Mouse (Mus musculus): ENCODE data around the gene Antxr1. TPM values are rescaled to one million over a fixed set of nuclear protein-coding genes. Genes with fewer than 3 reads are reported as not detected.

Gene Antxr1
- total and polyA plus RNA-seq, 3 experiments: 4.8 to 8.5 (median 6.5) TPM

GRCm38 (mm10) chr6:87150471-87150870 is 185.2 kb downstream of the Antxr1 start:
- Histone ChIP-seq H3K27me3 (ENCODE audit: control insufficient read depth, insufficient read depth, low read length) (no peaks in the 10 kb centered on the region), H3K36me3 (ENCODE audit: control insufficient read depth, insufficient read depth, low read length) (no peaks in the 10 kb centered on the region), H3K79me2 (replicated peaks; ENCODE audit: control insufficient read depth, insufficient read depth, low read length) (no peaks in the 10 kb centered on the region), H3K9ac (ENCODE audit: low read depth, low read length) (no peak overlapping the region), H3K4me3 (no peak overlapping the region), H3K27ac (no peak overlapping the region), H3K4me1 (ENCODE audit: control insufficient read depth, insufficient read depth, low read length) (no peaks in the 10 kb centered on the region; the same call in 1 of the 2 replicates)
- 55% methylated on average over 7 of the region's 7 CpGs for WGBS
- no peak for TF ChIP-seq EP300 (IDR thresholded peaks at IDR 0.05; ENCODE audit: insufficient read depth, low read depth, low read length)
- no peak for TF ChIP-seq POLR2A (IDR thresholded peaks at IDR 0.05; ENCODE audit: insufficient read depth, low read depth, low read length)
- TF ChIP-seq CTCF (IDR thresholded peaks at IDR 0.05): no peak
- no peak for DNase-seq
- intact Hi-C loops (cut with DNase I): loop anchor here (5.0 kb wide), 1 partner anchor 57 kb away; no protein-coding TSS in a partner anchor

- TF ChIP-seq EP300 (IDR thresholded peaks at IDR 0.05; ENCODE audit: insufficient read depth, low read depth, low read length): no peak
- no peak for TF ChIP-seq POLR2A (IDR thresholded peaks at IDR 0.05; ENCODE audit: insufficient read depth, low read depth, low read length)
- no peak for TF ChIP-seq CTCF (IDR thresholded peaks at IDR 0.05)
- no peaks in the 10 kb centered on the region for H3K36me3 ChIP-seq (ENCODE audit: control insufficient read depth, insufficient read depth, low read length)
- H3K79me2 ChIP-seq (replicated peaks; ENCODE audit: control insufficient read depth, insufficient read depth, low read length): no peaks in the 10 kb centered on the region
- H3K27ac ChIP-seq: no peak overlapping the region
- DNase-seq: no peak
- no peaks in the 10 kb centered on the region for H3K27me3 ChIP-seq (ENCODE audit: control insufficient read depth, insufficient read depth, low read length)
- 63% methylated on average over 3 of the region's 3 CpGs for WGBS
- H3K4me3 ChIP-seq: no peak overlapping the region
- no peak overlapping the region for H3K9ac ChIP-seq (ENCODE audit: low read depth, low read length)
- intact Hi-C loops (cut with DNase I): no loop called here
- no peaks in the 10 kb centered on the region; the same call in 1 of the 2 replicates for H3K4me1 ChIP-seq (ENCODE audit: control insufficient read depth, insufficient read depth, low read length)
Measured at GRCm38 (mm10) chr6:87147921-87148320, 187.7 kb downstream of the Antxr1 start.

GRCm38 (mm10) chr6:87143594-87143993 is 192.0 kb downstream of the Antxr1 start:
- Histone ChIP-seq H3K4me1 (ENCODE audit: control insufficient read depth, insufficient read depth, low read length) (0 out of 2 replicates have a peak, but pooled peaks cover 2% of the 10 kb centered on the region), H3K36me3 (ENCODE audit: control insufficient read depth, insufficient read depth, low read length) (no peaks in the 10 kb centered on the region), H3K9ac (ENCODE audit: low read depth, low read length) (no peak overlapping the region), H3K4me3 (no peak overlapping the region), H3K27me3 (ENCODE audit: control insufficient read depth, insufficient read depth, low read length) (no peaks in the 10 kb centered on the region), H3K79me2 (replicated peaks; ENCODE audit: control insufficient read depth, insufficient read depth, low read length) (no peaks in the 10 kb centered on the region), H3K27ac (no peak overlapping the region)
- intact Hi-C loops (cut with DNase I): no loop called here
- DNase-seq: no peak
- TF ChIP-seq EP300 (IDR thresholded peaks at IDR 0.05; ENCODE audit: insufficient read depth, low read depth, low read length) (no peak), CTCF (IDR thresholded peaks at IDR 0.05) (no peak), POLR2A (IDR thresholded peaks at IDR 0.05; ENCODE audit: insufficient read depth, low read depth, low read length) (no peak)
- WGBS: 50% methylated on average over 13 of the region's 13 CpGs

- no peak overlapping the region for H3K9ac ChIP-seq (ENCODE audit: low read depth, low read length)
- TF ChIP-seq EP300 (IDR thresholded peaks at IDR 0.05; ENCODE audit: insufficient read depth, low read depth, low read length) (no peak), POLR2A (IDR thresholded peaks at IDR 0.05; ENCODE audit: insufficient read depth, low read depth, low read length) (no peak), CTCF (IDR thresholded peaks at IDR 0.05) (no peak)
- 56% methylated on average over 5 of the region's 5 CpGs for WGBS
- 0 out of 2 replicates have a peak, but pooled peaks cover 2% of the 10 kb centered on the region for H3K4me1 ChIP-seq (ENCODE audit: control insufficient read depth, insufficient read depth, low read length)
- H3K36me3 ChIP-seq (ENCODE audit: control insufficient read depth, insufficient read depth, low read length): no peaks in the 10 kb centered on the region
- no peak overlapping the region for H3K4me3 ChIP-seq
- H3K27me3 ChIP-seq (ENCODE audit: control insufficient read depth, insufficient read depth, low read length): no peaks in the 10 kb centered on the region
- peak; percentile 42 to 45 for DNase-seq
- H3K27ac ChIP-seq: no peak overlapping the region
- no peaks in the 10 kb centered on the region for H3K79me2 ChIP-seq (replicated peaks; ENCODE audit: control insufficient read depth, insufficient read depth, low read length)
- intact Hi-C loops (cut with DNase I): no loop called here
Measured at GRCm38 (mm10) chr6:87142239-87142638, 193.4 kb downstream of the Antxr1 start.

GRCm38 (mm10) chr6:87139796-87140553 is 195.6 kb downstream of the Antxr1 start:
- Histone ChIP-seq H3K4me1 (ENCODE audit: control insufficient read depth, insufficient read depth, low read length) (0 out of 2 replicates have a peak, but pooled peaks cover 2% of the 10 kb centered on the region), H3K4me3 (no peak overlapping the region), H3K9ac (ENCODE audit: low read depth, low read length) (no peak overlapping the region), H3K27ac (no peak overlapping the region), H3K27me3 (ENCODE audit: control insufficient read depth, insufficient read depth, low read length) (no peaks in the 10 kb centered on the region), H3K36me3 (ENCODE audit: control insufficient read depth, insufficient read depth, low read length) (no peaks in the 10 kb centered on the region), H3K79me2 (replicated peaks; ENCODE audit: control insufficient read depth, insufficient read depth, low read length) (no peaks in the 10 kb centered on the region)
- intact Hi-C loops (cut with DNase I): no loop called here
- DNase-seq: no peak
- TF ChIP-seq EP300 (IDR thresholded peaks at IDR 0.05; ENCODE audit: insufficient read depth, low read depth, low read length) (no peak), POLR2A (IDR thresholded peaks at IDR 0.05; ENCODE audit: insufficient read depth, low read depth, low read length) (no peak), CTCF (IDR thresholded peaks at IDR 0.05) (no peak)
- WGBS: 56% methylated on average over 12 of the region's 12 CpGs

- H3K4me3 ChIP-seq: no peak overlapping the region
- H3K9ac ChIP-seq (ENCODE audit: low read depth, low read length): no peak overlapping the region
- H3K27me3 ChIP-seq (ENCODE audit: control insufficient read depth, insufficient read depth, low read length): no peaks in the 10 kb centered on the region
- no peak for DNase-seq
- no peaks in the 10 kb centered on the region for H3K79me2 ChIP-seq (replicated peaks; ENCODE audit: control insufficient read depth, insufficient read depth, low read length)
- 0 out of 2 replicates have a peak, but pooled peaks cover 2% of the 10 kb centered on the region for H3K4me1 ChIP-seq (ENCODE audit: control insufficient read depth, insufficient read depth, low read length)
- no peak for TF ChIP-seq EP300 (IDR thresholded peaks at IDR 0.05; ENCODE audit: insufficient read depth, low read depth, low read length)
- TF ChIP-seq POLR2A (IDR thresholded peaks at IDR 0.05; ENCODE audit: insufficient read depth, low read depth, low read length): no peak
- no peak for TF ChIP-seq CTCF (IDR thresholded peaks at IDR 0.05)
- H3K27ac ChIP-seq: no peak overlapping the region
- intact Hi-C loops (cut with DNase I): no loop called here
- H3K36me3 ChIP-seq (ENCODE audit: control insufficient read depth, insufficient read depth, low read length): no peaks in the 10 kb centered on the region
- 76% methylated on average over 5 of the region's 5 CpGs for WGBS
Measured at GRCm38 (mm10) chr6:87138479-87138878, 197.1 kb downstream of the Antxr1 start.
